Mouse (Mus musculus): ENCODE results near the gene Uba7. TPM values are rescaled to one million over a fixed set of nuclear protein-coding genes. Genes with fewer than 3 reads are reported as not detected.

Gene Uba7
- polyA plus RNA-seq, 1 experiment from 2014 or later = 9.3 TPM

- 95% methylated on average over 9 of the region's 9 CpGs for WGBS
These were observed 10.6 kb upstream of the Uba7 start for GRCm38 (mm10) chr9:107964681-107965080.

GRCm38 (mm10) chr9:107966676-107967075 lies 8.6 kb upstream of the Uba7 start:
- ATAC-seq (ENCODE audit: low read depth) = no peak
- Histone ChIP-seq H3K36me3 (0 out of 2 replicates have a peak, but pooled peaks cover 5% of the 10 kb centered on the region), H3K9me3 (no peaks in the 10 kb centered on the region), H3K9ac (no peak overlapping the region), H3K4me1 (replicated peaks) (peaks cover 3% of the 10 kb centered on the region), H3K4me2 (no peak overlapping the region), H3K4me3 (no peak overlapping the region), H3K27ac (replicated peaks) (no peak overlapping the region), H3K27me3 (no peaks in the 10 kb centered on the region)
- WGBS = 91% methylated on average over 10 of the region's 10 CpGs

More at GRCm38 (mm10) chr9:107964681-107965080, 10.6 kb upstream of the Uba7 start:
- Histone ChIP-seq H3K9me3 (no peaks in the 10 kb centered on the region), H3K27ac (replicated peaks) (no peak overlapping the region), H3K27me3 (no peaks in the 10 kb centered on the region), H3K4me3 (no peak overlapping the region), H3K4me1 (replicated peaks) (peaks cover 12% of the 10 kb centered on the region), H3K36me3 (peaks cover 9% of the 10 kb centered on the region; the same call in 1 of the 2 replicates), H3K4me2 (no peak overlapping the region), H3K9ac (no peak overlapping the region)
- no peak for ATAC-seq (ENCODE audit: low read depth)

GRCm38 (mm10) chr9:107967437-107967836 lies 7.9 kb upstream of the Uba7 start:
- no peak overlapping the region for H3K27ac ChIP-seq (replicated peaks)
- no peak overlapping the region for H3K9ac ChIP-seq
- ATAC-seq (ENCODE audit: low read depth) = no peak
- H3K27me3 ChIP-seq = no peaks in the 10 kb centered on the region
- no peaks in the 10 kb centered on the region for H3K9me3 ChIP-seq
- 93% methylated on average over 6 of the region's 6 CpGs for WGBS
- H3K4me2 ChIP-seq = no peak overlapping the region
- H3K36me3 ChIP-seq = 0 out of 2 replicates have a peak, but pooled peaks cover 5% of the 10 kb centered on the region
- H3K4me3 ChIP-seq = no peak overlapping the region
- H3K4me1 ChIP-seq (replicated peaks) = no peaks in the 10 kb centered on the region

GRCm38 (mm10) chr9:107968531-107968930 lies 6.8 kb upstream of the Uba7 start:
- Histone ChIP-seq H3K9me3 (no peaks in the 10 kb centered on the region), H3K4me1 (replicated peaks) (no peaks in the 10 kb centered on the region), H3K27ac (replicated peaks) (no peak overlapping the region), H3K4me2 (no peak overlapping the region), H3K27me3 (no peaks in the 10 kb centered on the region), H3K9ac (no peak overlapping the region; the same call in 1 of the 2 replicates), H3K4me3 (no peak overlapping the region), H3K36me3 (0 out of 2 replicates have a peak, but pooled peaks cover 5% of the 10 kb centered on the region)
- ATAC-seq (ENCODE audit: low read depth) = no peak
- 89% methylated on average over 7 of the region's 7 CpGs for WGBS

- Histone ChIP-seq H3K4me2 (no peak overlapping the region), H3K27me3 (no peaks in the 10 kb centered on the region), H3K4me3 (no peak overlapping the region), H3K27ac (replicated peaks) (no peak overlapping the region), H3K36me3 (0 out of 2 replicates have a peak, but pooled peaks cover 5% of the 10 kb centered on the region), H3K9ac (no peak overlapping the region), H3K9me3 (no peaks in the 10 kb centered on the region), H3K4me1 (replicated peaks) (no peaks in the 10 kb centered on the region)
- ATAC-seq (ENCODE audit: low read depth) = no peak
- 87% methylated on average over 5 of the region's 5 CpGs for WGBS
These were observed 5.0 kb upstream of the Uba7 start for GRCm38 (mm10) chr9:107970311-107970710.

- Histone ChIP-seq H3K4me2 (no peak overlapping the region), H3K9me3 (no peaks in the 10 kb centered on the region), H3K27ac (replicated peaks) (no peak overlapping the region), H3K36me3 (0 out of 2 replicates have a peak, but pooled peaks cover 5% of the 10 kb centered on the region), H3K9ac (no peak overlapping the region), H3K4me3 (no peak overlapping the region), H3K4me1 (replicated peaks) (0 out of 2 replicates have a peak, but pooled peaks cover 4% of the 10 kb centered on the region), H3K27me3 (no peaks in the 10 kb centered on the region)
- no peak for ATAC-seq (ENCODE audit: low read depth)
- WGBS = 83% methylated on average over 8 of the region's 8 CpGs
These were observed 3.4 kb upstream of the Uba7 start for GRCm38 (mm10) chr9:107971690-107972541.

- Histone ChIP-seq H3K27me3 (no peaks in the 10 kb centered on the region), H3K4me3 (no peak overlapping the region), H3K4me2 (no peak overlapping the region), H3K4me1 (replicated peaks) (0 out of 2 replicates have a peak, but pooled peaks cover 4% of the 10 kb centered on the region), H3K27ac (replicated peaks) (no peak overlapping the region), H3K36me3 (0 out of 2 replicates have a peak, but pooled peaks cover 3% of the 10 kb centered on the region), H3K9ac (no peak overlapping the region), H3K9me3 (no peaks in the 10 kb centered on the region)
- no peak for ATAC-seq (ENCODE audit: low read depth)
- WGBS = 84% methylated on average over 10 of the region's 10 CpGs
These were observed 674 bp upstream of the Uba7 start for GRCm38 (mm10) chr9:107974491-107975171.

GRCm38 (mm10) chr9:107978815-107979214 lies 3.5 kb downstream of the Uba7 start:
- 90% methylated on average over 12 of the region's 12 CpGs for WGBS
- Histone ChIP-seq H3K4me1 (replicated peaks) (peaks cover 31% of the 10 kb centered on the region), H3K9me3 (no peaks in the 10 kb centered on the region), H3K36me3 (no peaks in the 10 kb centered on the region), H3K4me3 (no peak overlapping the region), H3K27me3 (peaks cover 9% of the 10 kb centered on the region), H3K27ac (replicated peaks) (no peak overlapping the region), H3K4me2 (no peak overlapping the region), H3K9ac (no peak overlapping the region)
- no peak for ATAC-seq (ENCODE audit: low read depth)

GRCm38 (mm10) chr9:107981684-107982605 lies 6.6 kb downstream of the Uba7 start:
- Histone ChIP-seq H3K4me2 (peak overlapping the region; percentile 82), H3K27ac (replicated peaks) (peak overlapping the region; percentile 94), H3K36me3 (no peaks in the 10 kb centered on the region), H3K9me3 (no peaks in the 10 kb centered on the region), H3K27me3 (peaks cover 26% of the 10 kb centered on the region), H3K9ac (peak overlapping the region; percentile 76; the same call in 1 of the 2 replicates), H3K4me3 (no peak overlapping the region), H3K4me1 (replicated peaks) (peaks cover 41% of the 10 kb centered on the region)
- 57% methylated on average over 7 of the region's 7 CpGs for WGBS
- no peak for ATAC-seq (ENCODE audit: low read depth)

- no peaks in the 10 kb centered on the region for H3K9me3 ChIP-seq
- no peaks in the 10 kb centered on the region for H3K36me3 ChIP-seq
- 0 out of 2 replicates have a peak, but pooled peaks have one; percentile 6 for ATAC-seq (ENCODE audit: low read depth)
- H3K9ac ChIP-seq = peak within 1 kb of the TSS; percentile 76
- peaks cover 31% of the 10 kb centered on the region for H3K27me3 ChIP-seq
- H3K27ac ChIP-seq (replicated peaks) = peak within 1 kb of the TSS; percentile 94
- peaks cover 45% of the 10 kb centered on the region for H3K4me1 ChIP-seq (replicated peaks)
- peak within 1 kb of the TSS; percentile 67 for H3K4me3 ChIP-seq
- WGBS = 47% methylated on average over 14 of the region's 14 CpGs
- peak within 1 kb of the TSS; percentile 82 for H3K4me2 ChIP-seq
These were observed 7.5 kb downstream of the Uba7 start, which contains the start of gene Gm20661 for GRCm38 (mm10) chr9:107982681-107983346. TSS of gene Gm20661 (plus strand) at chr9:107983058.

- 37% methylated on average over 4 of the region's 4 CpGs for WGBS
These were observed 8.2 kb downstream of the Uba7 start for GRCm38 (mm10) chr9:107983421-107983890.

More at GRCm38 (mm10) chr9:107983421-107983890, 8.2 kb downstream of the Uba7 start:
- H3K9ac ChIP-seq = peak overlapping the region; percentile 76
- ATAC-seq (ENCODE audit: low read depth) = no peak
- peak overlapping the region; percentile 82 for H3K4me2 ChIP-seq
- H3K36me3 ChIP-seq = no peaks in the 10 kb centered on the region
- peak overlapping the region; percentile 67 for H3K4me3 ChIP-seq
- H3K27ac ChIP-seq (replicated peaks) = peak overlapping the region; percentile 94
- peaks cover 31% of the 10 kb centered on the region for H3K27me3 ChIP-seq
- H3K9me3 ChIP-seq = no peaks in the 10 kb centered on the region
- H3K4me1 ChIP-seq (replicated peaks) = peaks cover 45% of the 10 kb centered on the region

All from neural tube, embryonic 13.5 days (tissue).